Mouse (Mus musculus): ENCODE results near the gene Snrnp40. TPM values are rescaled to one million over a fixed set of nuclear protein-coding genes. Genes with fewer than 3 reads are reported as not detected.

Snrnp40 gene
- 10 to 100 TPM; 26.1 to 29.9 TPM for total RNA-seq (2021)

DNA sequence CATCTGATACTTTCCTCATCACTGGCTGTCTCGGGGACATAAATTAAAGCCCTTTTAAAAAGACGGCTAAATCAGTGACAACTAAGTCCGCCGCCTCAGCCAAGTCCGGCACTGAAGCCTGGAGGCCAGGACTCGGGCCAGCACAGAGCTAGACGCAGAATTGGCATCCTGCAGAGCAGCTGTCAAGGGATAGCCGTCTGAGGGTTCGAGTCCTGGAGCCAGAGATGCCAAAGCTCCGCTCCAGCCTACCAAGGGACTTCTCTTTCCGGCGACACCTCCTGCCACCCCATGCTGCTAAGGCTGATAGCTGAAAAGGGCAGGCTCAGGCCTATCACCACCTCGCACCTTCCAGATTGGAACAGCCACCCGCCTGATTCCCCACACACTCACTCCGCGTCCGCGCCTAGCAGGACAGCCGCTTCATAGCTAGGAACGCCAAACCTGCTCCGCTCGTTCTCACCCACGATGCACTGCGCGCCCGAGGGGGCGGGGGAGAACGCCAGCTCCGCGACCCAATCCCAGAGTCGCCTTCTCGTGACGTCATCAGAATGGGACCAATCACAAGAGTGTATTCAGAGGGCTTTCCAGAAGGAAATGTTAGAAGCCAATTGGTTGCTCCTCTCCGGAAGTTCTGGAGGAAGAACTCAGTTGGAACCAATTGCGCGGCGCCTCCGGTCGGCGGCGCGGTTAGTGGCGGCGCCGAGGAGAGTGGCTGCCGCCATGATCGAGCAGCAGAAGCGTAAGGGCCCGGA lies at the start of gene Snrnp40, which contains the start of gene Zcchc17:
Gene Snrnp40, plus strand, starts transcription at position 647 of the 752 bp plus-strand sequence.
Gene Zcchc17, minus strand, starts transcription at position 458 of the 752 bp plus-strand sequence.
- DNase-seq, result peak; percentile 100
- intact Hi-C loops (cut with DNase I), result no loop called here

DNA sequence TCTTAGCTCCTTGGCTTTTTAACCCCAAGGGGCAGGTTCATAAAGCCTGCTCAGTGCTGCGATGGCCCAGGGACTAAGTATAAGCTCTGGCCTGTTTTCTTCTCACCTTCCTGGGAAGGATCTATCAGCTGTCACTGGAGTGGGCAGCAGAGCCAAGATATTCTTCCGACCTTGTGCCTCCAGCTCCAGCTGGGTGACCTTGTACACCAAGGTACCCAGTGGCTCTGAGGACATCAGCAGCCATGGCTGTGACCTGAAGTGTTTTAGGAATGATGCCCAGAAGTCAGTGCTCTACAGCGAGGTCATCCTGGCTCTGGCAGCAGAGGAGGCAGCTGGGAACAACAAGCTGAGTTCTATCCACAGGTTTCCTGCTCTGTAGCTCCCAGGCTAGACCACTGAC lies 47.4 kb upstream of the Snrnp40 start:
- intact Hi-C loops (cut with DNase I), result no loop called here

GRCm38 (mm10) chr4:130313552-130313951 lies 46.4 kb upstream of the Snrnp40 start:
- DNase-seq, result no peak
- intact Hi-C loops (cut with DNase I), result no loop called here

More for the DNA sequence above, 47.4 kb upstream of the Snrnp40 start:
- peak; percentile 81 to 85 for DNase-seq

DNA sequence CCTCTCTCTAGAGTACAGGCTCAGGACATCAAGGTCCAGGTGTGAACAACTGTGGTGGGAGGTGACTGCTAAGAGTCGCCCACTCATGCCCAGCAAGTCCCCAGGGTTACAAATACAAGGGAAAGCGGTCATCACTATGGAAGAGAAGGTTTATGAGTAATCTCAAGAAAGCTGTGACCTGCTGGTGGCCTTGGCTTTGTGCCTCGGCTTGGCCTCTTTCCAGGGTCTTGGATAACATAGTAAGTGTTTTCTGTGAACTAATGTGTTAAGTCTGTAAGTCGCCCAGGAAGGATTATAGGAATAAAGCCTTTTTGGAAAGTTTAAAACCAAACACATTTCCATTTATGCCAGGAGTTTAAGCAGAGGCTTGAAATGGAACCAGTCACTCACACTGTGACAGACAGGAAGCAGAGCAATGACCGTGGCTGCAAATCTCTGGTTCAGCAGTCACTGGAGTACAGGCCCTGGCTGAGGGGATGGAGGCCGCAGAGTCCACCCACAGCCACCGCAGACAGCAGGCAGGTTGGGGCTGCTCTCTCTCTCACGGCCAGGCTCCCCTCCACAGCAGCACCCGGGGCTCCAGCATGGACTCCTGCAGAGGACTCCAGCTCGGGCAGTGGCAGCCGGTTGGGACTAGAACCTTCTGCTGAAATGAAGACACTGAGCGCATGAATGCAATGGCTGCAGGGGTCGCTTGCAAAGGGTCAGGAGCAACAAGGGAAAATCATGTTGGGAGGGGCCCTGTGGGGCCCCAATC lies 44.0 kb upstream of the Snrnp40 start:
- intact Hi-C loops (cut with DNase I), result no loop called here
- peak in 1 of 2 experiments; percentile 77 for DNase-seq

DNA sequence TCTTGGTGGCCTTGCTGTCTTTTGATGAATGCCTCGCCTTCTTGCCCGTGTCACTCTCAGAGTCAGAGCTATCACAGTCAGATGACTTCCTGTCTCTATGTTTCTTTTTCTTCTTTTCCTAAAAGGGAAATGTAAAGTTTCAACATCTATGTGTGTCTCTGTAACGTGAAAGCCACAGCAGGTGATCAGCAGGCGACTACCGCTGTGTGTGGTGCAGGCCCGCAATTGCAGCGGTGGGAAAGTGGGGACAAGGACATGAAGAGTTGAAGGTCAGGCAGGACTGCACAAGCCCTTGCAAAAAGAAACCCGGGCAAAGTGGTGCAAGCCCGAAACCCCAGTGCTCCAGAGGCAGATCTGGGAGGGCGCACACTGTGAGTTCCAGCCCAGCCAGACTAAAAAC lies 43.2 kb upstream of the Snrnp40 start:
- DNase-seq, result peak in 1 of 2 experiments; percentile 51
- intact Hi-C loops (cut with DNase I), result no loop called here

GRCm38 (mm10) chr4:130318122-130318521 lies 41.8 kb upstream of the Snrnp40 start:
- DNase-seq, result no peak
- intact Hi-C loops (cut with DNase I), result no loop called here

DNA sequence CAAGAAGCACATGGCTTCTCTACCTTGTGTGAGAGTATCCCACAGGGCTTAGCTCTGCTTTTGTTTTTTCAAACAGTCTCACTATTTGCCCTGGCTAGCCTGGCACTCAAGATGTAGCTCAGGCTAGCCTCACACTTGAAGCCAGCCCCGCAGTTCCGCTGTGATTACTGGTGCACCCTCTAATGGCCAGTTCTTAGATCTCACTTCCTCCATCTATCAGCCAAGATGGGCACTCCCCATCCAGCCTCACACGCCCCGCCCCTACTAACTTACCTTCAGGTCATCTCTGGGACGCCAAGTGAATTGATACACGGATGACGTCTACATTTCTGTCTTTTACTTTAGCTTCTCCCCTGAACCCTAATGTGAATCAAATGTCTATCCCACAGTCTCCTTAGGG lies 40.4 kb upstream of the Snrnp40 start:
- DNase-seq, result no peak
- intact Hi-C loops (cut with DNase I), result no loop called here

GRCm38 (mm10) chr4:130321640-130322039 lies 38.3 kb upstream of the Snrnp40 start:
- intact Hi-C loops (cut with DNase I), result no loop called here
- DNase-seq, result no peak

DNA sequence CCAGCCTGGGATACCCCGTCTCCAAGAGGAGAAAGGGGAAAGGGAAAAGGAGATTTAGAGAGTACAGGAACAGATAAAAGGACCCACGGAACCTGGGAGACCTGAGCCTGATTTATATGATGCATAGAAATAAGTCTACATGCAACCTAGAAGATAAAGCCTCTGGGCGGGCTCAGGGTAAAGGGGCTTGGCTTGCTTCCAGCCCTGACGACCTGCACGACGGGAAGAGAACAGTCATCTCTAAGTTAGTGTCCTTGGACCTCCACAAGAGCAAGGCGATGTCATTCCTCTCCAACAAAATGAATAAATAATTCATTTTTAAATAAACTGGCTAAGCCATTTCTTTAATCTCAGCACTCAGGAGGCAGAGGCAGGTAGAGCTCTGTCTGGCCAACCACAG lies 37.4 kb upstream of the Snrnp40 start:
- intact Hi-C loops (cut with DNase I), result no loop called here
- DNase-seq, result no peak

GRCm38 (mm10) chr4:130323165-130323564 lies 36.8 kb upstream of the Snrnp40 start:
- no peak for DNase-seq
- intact Hi-C loops (cut with DNase I), result no loop called here

- intact Hi-C loops (cut with DNase I), result no loop called here
- DNase-seq, result peak; percentile 82 to 87
These were observed 36.3 kb upstream of the Snrnp40 start for GRCm38 (mm10) chr4:130323607-130324006.

DNA sequence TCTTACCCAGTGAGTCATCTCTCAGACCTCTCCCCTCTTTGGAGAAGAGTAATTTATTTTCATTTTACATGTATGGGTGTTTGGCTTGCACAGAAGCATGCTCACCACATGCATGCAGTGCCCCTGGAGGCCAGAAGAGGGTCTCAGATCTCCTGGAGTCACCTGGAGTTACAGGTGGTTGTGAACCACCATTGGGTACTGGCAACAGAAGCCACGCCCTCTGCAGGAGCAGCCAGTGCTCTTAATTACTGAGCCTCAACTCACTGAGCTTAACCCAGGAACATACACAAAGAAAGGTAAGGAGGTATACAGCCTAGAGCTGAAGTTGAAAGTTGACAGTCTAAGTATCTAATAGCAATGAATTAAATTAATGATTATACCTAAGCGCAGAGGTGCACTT lies 34.5 kb upstream of the Snrnp40 start:
- intact Hi-C loops (cut with DNase I), result no loop called here
- no peak for DNase-seq

GRCm38 (mm10) chr4:130327366-130327765 lies 32.6 kb upstream of the Snrnp40 start:
- no peak for DNase-seq
- intact Hi-C loops (cut with DNase I), result no loop called here

- intact Hi-C loops (cut with DNase I), result no loop called here
- DNase-seq, result no peak
These were observed 24.1 kb upstream of the Snrnp40 start for GRCm38 (mm10) chr4:130335867-130336266.

- DNase-seq, result peak; percentile 60 to 73
- intact Hi-C loops (cut with DNase I), result loop anchor here (1.0 kb wide), 1 partner anchor 193 kb away; no protein-coding TSS in a partner anchor
These were observed 18.2 kb upstream of the Snrnp40 start for GRCm38 (mm10) chr4:130341691-130342090.

DNA sequence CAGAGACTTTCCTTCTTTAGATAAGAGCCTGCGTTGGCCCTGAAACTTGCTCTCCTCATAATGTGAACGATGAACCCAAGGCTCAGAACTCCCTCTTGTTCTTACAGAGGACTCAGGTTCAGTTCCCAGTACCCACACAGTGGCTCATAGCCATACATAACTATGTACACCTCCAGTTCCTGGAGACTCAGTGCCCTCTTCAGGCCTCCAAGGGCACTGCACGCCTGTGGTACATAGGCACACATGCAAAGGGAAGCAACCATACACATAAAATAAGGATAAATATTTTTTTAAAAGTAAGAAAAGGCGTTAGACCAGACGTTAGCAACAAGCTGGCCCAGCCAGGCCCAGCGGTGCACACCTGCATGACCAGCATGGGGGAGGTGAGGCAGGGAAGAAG lies 10.3 kb upstream of the Snrnp40 start:
- intact Hi-C loops (cut with DNase I), result no loop called here

GRCm38 (mm10) chr4:130350690-130351422 lies 9.1 kb upstream of the Snrnp40 start:
- no peak for DNase-seq
- intact Hi-C loops (cut with DNase I), result no loop called here

More for the DNA sequence above, 10.3 kb upstream of the Snrnp40 start:
- DNase-seq, result no peak

DNA sequence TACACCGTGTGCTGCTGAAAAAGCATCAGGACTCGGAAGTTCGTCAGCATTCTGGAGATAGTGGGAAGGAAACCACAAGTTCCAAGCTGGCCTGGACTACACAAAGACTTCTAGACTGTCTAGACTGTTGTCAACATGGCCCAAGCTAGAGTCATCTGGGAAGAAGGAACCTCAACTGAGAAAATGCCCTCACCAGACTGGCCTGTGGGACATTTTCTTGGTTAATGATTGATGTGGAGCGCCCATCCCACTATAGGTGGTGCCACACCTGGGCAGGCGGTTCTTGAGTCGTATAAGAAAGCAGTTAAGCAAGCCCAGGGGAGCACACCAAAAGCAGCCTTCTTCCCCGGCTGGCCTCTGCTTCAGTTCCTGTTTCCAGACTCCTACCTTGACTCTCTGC lies 7.3 kb upstream of the Snrnp40 start:
- intact Hi-C loops (cut with DNase I), result no loop called here
- DNase-seq, result no peak

DNA sequence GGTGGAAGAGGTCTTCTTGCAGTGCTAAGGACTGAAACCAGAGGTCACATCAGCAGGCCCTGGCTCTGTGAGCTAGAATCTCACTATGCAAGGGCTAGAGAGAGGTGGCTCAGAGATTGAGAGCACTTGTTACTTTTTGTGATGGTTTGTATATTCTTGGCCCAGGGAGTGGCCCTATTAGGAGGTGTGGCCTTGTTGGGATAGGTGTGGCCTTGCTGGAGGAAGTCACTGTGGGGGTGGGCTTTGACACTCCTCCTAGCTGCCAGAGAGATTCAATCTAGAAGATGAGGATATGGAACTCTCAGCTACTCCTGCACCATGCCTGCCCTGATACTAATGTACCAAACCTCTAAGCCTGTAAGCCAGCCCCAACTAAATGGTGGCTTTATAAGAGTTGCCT lies 2.0 kb upstream of the Snrnp40 start:
- intact Hi-C loops (cut with DNase I), result no loop called here
- DNase-seq, result no peak

GRCm38 (mm10) chr4:130360238-130360590 lies 282 bp downstream of the Snrnp40 start:
- no peak for DNase-seq
- intact Hi-C loops (cut with DNase I), result no loop called here

DNA sequence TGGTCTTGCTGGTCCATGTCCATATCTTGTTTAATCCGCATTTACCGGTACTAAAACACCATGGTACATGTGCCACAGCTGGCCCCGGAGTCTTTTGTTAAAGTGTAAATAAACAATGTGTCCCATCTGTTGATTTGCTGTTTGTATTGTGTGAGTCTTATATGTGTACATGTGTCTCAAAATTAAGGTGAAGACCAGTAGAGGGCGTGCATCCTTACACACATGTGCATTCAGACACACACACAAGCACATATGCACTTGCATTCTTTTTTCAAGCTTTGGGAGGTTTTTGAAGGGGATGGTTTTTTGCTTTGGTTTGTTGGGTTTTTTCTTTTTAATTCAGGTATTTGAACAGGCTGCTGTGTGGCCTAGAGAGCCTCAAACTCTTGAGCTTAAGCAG lies 16.7 kb downstream of the Snrnp40 start:
- intact Hi-C loops (cut with DNase I), result no loop called here
- DNase-seq, result no peak

Data from heart, postnatal 10 days (tissue).